Mouse (Mus musculus): ENCODE data around the gene Zfp692. TPM values are rescaled to one million over a fixed set of nuclear protein-coding genes. Genes with fewer than 3 reads are reported as not detected.
A peak's percentile ranks its signal among the peaks of the same experiment; 100 is the strongest.

Gene Zfp692
- polyA plus RNA-seq, 1 experiment = 21.1 TPM

DNA sequence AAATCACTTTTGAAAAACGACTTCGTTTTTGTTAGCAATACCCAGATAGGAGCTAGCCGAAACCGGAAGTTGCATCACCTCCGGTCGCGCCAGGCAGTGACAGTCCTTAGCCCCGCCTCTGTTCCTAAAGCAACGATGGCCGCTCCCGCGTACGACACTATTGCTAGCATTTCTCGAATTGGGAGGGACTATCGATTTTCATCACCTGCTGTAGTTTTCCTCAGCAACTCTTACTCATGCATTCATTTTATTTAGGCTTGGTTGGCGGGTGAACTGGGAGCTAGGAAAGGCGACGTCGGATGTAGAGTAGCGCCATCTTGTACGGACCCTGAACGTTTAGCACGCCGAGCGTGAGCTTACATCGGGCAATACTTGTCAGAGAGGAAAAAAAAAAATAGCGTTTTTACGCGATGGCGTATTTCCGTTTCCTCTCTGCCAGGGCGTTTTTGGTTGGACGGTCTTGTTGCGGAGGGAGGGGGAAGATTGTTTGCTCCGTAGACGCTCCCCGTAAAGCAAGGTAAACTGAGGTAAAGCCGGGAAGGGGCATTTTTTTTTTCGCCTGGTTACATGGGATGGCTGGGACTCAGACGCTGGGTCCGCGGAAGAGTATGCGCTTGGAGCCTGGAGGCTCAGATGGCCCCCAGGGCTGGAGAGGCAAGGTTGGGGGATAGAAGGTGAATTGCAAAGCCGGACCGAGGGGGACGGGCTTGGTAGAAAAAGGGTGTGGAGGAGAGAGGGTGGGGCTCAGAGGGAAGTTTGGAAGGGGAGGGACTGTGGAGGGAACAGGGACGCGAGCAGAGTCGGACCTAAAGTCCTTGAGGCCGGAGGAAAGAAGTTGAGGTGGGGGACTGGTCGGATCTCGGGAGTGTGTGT is 23.6 kb downstream of the Zfp692 start, which contains the start of the genes Zfp672 and Sh3bp5l:
Zfp672 (minus strand) TSS at position 64 of the 873 bp plus-strand sequence.
Sh3bp5l (plus strand) TSS at position 449 of the 873 bp plus-strand sequence.
- H3K4me1 ChIP-seq (ENCODE audit: control insufficient read depth, insufficient read depth, low read length) = no peaks in the 10 kb centered on the region
- TF ChIP-seq POLR2A (IDR thresholded peaks at IDR 0.05; ENCODE audit: insufficient read depth, low read length) = no peak
- peak within 1 kb of the TSS; percentile 46; the same call in 1 of the 2 replicates for H3K27ac ChIP-seq (ENCODE audit: insufficient read depth, low read length)
- peaks cover 11% of the 10 kb centered on the region for H3K36me3 ChIP-seq (ENCODE audit: control insufficient read depth, insufficient read depth, low read length, poor library complexity, severe bottlenecking)
- H3K27me3 ChIP-seq (ENCODE audit: control insufficient read depth, insufficient read depth, low read length, poor library complexity, severe bottlenecking) = no peaks in the 10 kb centered on the region
- H3K4me3 ChIP-seq (ENCODE audit: low read depth, low read length) = peak within 1 kb of the TSS; percentile 99
- no peaks in the 10 kb centered on the region for H3K9me3 ChIP-seq (replicated peaks; ENCODE audit: control insufficient read depth, insufficient read depth, low read length, poor library complexity, severe bottlenecking)
- H3K9ac ChIP-seq (ENCODE audit: low read depth, poor library complexity, severe bottlenecking) = peak within 1 kb of the TSS; percentile 85

GRCm38 (mm10) chr11:58331149-58331495 is 24.3 kb downstream of the Zfp692 start:
- no peak overlapping the region for H3K27ac ChIP-seq (ENCODE audit: insufficient read depth, low read length)
- peaks cover 11% of the 10 kb centered on the region for H3K36me3 ChIP-seq (ENCODE audit: control insufficient read depth, insufficient read depth, low read length, poor library complexity, severe bottlenecking)

DNA sequence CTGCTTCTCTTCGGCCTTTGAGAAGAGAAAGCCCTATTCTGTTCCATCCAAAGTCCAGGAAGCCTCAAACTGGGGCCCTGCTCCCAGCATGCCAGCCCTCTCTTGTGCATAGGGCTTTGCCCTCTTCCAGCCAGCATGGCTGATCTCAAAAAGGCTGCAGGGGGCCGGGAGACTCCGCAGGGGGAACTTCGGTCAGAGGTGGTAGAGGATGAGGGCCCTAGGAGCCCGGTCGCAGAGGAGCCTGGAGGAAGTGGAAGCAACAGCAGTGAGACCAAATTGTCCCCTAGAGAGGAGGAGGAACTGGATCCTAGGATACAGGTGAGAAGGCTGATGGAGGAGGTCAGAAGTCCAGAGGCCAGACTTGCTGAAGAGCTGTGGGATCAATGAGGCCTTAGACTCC is 24.7 kb downstream of the Zfp692 start:
- no peaks in the 10 kb centered on the region for H3K27me3 ChIP-seq (ENCODE audit: control insufficient read depth, insufficient read depth, low read length, poor library complexity, severe bottlenecking)
- no peaks in the 10 kb centered on the region for H3K4me1 ChIP-seq (ENCODE audit: control insufficient read depth, insufficient read depth, low read length)
- 0 out of 2 replicates have a peak overlapping the region, but pooled peaks have one; percentile 99 for H3K4me3 ChIP-seq (ENCODE audit: low read depth, low read length)
- H3K27ac ChIP-seq (ENCODE audit: insufficient read depth, low read length) = no peak overlapping the region
- H3K9me3 ChIP-seq (replicated peaks; ENCODE audit: control insufficient read depth, insufficient read depth, low read length, poor library complexity, severe bottlenecking) = no peaks in the 10 kb centered on the region
- TF ChIP-seq EP300 (IDR thresholded peaks at IDR 0.05; ENCODE audit: insufficient read depth, low read depth, low read length) (no peak), POLR2A (IDR thresholded peaks at IDR 0.05; ENCODE audit: insufficient read depth, low read length) (no peak), CTCF (IDR thresholded peaks at IDR 0.05; ENCODE audit: low read depth, low read length) (no peak)
- H3K36me3 ChIP-seq (ENCODE audit: control insufficient read depth, insufficient read depth, low read length, poor library complexity, severe bottlenecking) = peaks cover 10% of the 10 kb centered on the region
- H3K9ac ChIP-seq (ENCODE audit: low read depth, poor library complexity, severe bottlenecking) = peak overlapping the region; percentile 85

More at GRCm38 (mm10) chr11:58331149-58331495, 24.3 kb downstream of the Zfp692 start:
- TF ChIP-seq POLR2A (IDR thresholded peaks at IDR 0.05; ENCODE audit: insufficient read depth, low read length) (no peak), CTCF (IDR thresholded peaks at IDR 0.05; ENCODE audit: low read depth, low read length) (no peak), EP300 (IDR thresholded peaks at IDR 0.05; ENCODE audit: insufficient read depth, low read depth, low read length) (no peak)
- Histone ChIP-seq H3K4me3 (ENCODE audit: low read depth, low read length) (peak overlapping the region; percentile 99), H3K9ac (ENCODE audit: low read depth, poor library complexity, severe bottlenecking) (peak overlapping the region; percentile 85), H3K9me3 (replicated peaks; ENCODE audit: control insufficient read depth, insufficient read depth, low read length, poor library complexity, severe bottlenecking) (no peaks in the 10 kb centered on the region), H3K27me3 (ENCODE audit: control insufficient read depth, insufficient read depth, low read length, poor library complexity, severe bottlenecking) (no peaks in the 10 kb centered on the region), H3K4me1 (ENCODE audit: control insufficient read depth, insufficient read depth, low read length) (no peaks in the 10 kb centered on the region)

GRCm38 (mm10) chr11:58334746-58335145 is 27.9 kb downstream of the Zfp692 start:
- H3K27ac ChIP-seq (ENCODE audit: insufficient read depth, low read length) = no peak overlapping the region
- TF ChIP-seq EP300 (IDR thresholded peaks at IDR 0.05; ENCODE audit: insufficient read depth, low read depth, low read length) = no peak
- TF ChIP-seq CTCF (IDR thresholded peaks at IDR 0.05; ENCODE audit: low read depth, low read length) = no peak
- no peak for TF ChIP-seq POLR2A (IDR thresholded peaks at IDR 0.05; ENCODE audit: insufficient read depth, low read length)
- H3K9ac ChIP-seq (ENCODE audit: low read depth, poor library complexity, severe bottlenecking) = no peak overlapping the region
- no peak overlapping the region for H3K4me3 ChIP-seq (ENCODE audit: low read depth, low read length)
- H3K27me3 ChIP-seq (ENCODE audit: control insufficient read depth, insufficient read depth, low read length, poor library complexity, severe bottlenecking) = no peaks in the 10 kb centered on the region
- no peaks in the 10 kb centered on the region for H3K4me1 ChIP-seq (ENCODE audit: control insufficient read depth, insufficient read depth, low read length)
- H3K9me3 ChIP-seq (replicated peaks; ENCODE audit: control insufficient read depth, insufficient read depth, low read length, poor library complexity, severe bottlenecking) = no peaks in the 10 kb centered on the region
- H3K36me3 ChIP-seq (ENCODE audit: control insufficient read depth, insufficient read depth, low read length, poor library complexity, severe bottlenecking) = peaks cover 15% of the 10 kb centered on the region

DNA sequence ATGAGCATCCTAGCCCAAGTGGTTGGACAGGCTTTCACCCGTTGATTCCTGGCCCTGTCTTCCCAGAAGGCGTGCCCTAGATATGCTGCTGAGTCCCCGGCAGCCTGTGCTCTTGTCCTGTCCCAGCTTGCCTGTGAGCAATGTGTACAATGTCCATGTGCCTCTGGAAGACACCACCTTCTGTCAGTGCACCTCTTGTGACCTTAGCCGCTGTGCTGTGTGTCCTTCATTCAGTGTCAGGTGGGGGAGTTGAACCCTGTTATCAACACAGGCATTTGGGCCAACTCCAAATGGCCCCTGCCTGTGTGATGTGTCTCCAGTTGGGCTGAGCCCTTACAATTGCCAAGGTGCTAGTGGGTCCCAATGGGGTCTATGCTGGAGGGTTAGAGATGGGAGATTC is 39.9 kb downstream of the Zfp692 start:
- Histone ChIP-seq H3K36me3 (ENCODE audit: control insufficient read depth, insufficient read depth, low read length, poor library complexity, severe bottlenecking) (0 out of 2 replicates have a peak, but pooled peaks cover 2% of the 10 kb centered on the region), H3K27me3 (ENCODE audit: control insufficient read depth, insufficient read depth, low read length, poor library complexity, severe bottlenecking) (no peaks in the 10 kb centered on the region), H3K9me3 (replicated peaks; ENCODE audit: control insufficient read depth, insufficient read depth, low read length, poor library complexity, severe bottlenecking) (no peaks in the 10 kb centered on the region), H3K4me3 (ENCODE audit: low read depth, low read length) (no peak overlapping the region), H3K27ac (ENCODE audit: insufficient read depth, low read length) (no peak overlapping the region), H3K9ac (ENCODE audit: low read depth, poor library complexity, severe bottlenecking) (no peak overlapping the region), H3K4me1 (ENCODE audit: control insufficient read depth, insufficient read depth, low read length) (no peaks in the 10 kb centered on the region)
- TF ChIP-seq POLR2A (IDR thresholded peaks at IDR 0.05; ENCODE audit: insufficient read depth, low read length) (no peak), EP300 (IDR thresholded peaks at IDR 0.05; ENCODE audit: insufficient read depth, low read depth, low read length) (no peak), CTCF (IDR thresholded peaks at IDR 0.05; ENCODE audit: low read depth, low read length) (no peak)

DNA sequence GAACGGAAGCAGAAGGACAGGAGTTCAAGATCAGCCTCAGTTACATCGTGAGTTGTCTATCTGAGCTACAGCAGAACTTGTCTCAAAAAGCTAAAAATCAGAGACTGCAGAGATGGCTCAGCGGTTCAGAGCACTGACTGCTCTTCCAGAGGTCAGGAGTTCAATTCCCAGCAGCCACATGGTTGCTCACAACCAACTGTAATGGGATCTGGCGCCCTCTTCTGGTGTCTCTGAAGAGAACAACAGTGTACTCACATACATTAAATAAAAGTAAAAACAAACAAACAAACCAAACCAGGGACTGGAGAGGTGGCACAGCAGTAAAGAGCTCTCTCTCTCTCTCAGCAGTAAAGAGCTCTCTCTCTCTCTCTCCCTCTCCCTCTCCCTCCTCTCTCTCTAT is 43.8 kb downstream of the Zfp692 start:
- Histone ChIP-seq H3K9ac (ENCODE audit: low read depth, poor library complexity, severe bottlenecking) (no peak overlapping the region), H3K4me3 (ENCODE audit: low read depth, low read length) (no peak overlapping the region), H3K4me1 (ENCODE audit: control insufficient read depth, insufficient read depth, low read length) (no peaks in the 10 kb centered on the region), H3K9me3 (replicated peaks; ENCODE audit: control insufficient read depth, insufficient read depth, low read length, poor library complexity, severe bottlenecking) (no peaks in the 10 kb centered on the region), H3K36me3 (ENCODE audit: control insufficient read depth, insufficient read depth, low read length, poor library complexity, severe bottlenecking) (no peaks in the 10 kb centered on the region), H3K27ac (ENCODE audit: insufficient read depth, low read length) (no peak overlapping the region), H3K27me3 (ENCODE audit: control insufficient read depth, insufficient read depth, low read length, poor library complexity, severe bottlenecking) (no peaks in the 10 kb centered on the region)
- no peak for TF ChIP-seq POLR2A (IDR thresholded peaks at IDR 0.05; ENCODE audit: insufficient read depth, low read length)
- peak; percentile 23 for TF ChIP-seq CTCF (IDR thresholded peaks at IDR 0.05; ENCODE audit: low read depth, low read length)

Measured in ES-Bruce4 (cell line).